Mouse (Mus musculus) heart, postnatal 10 days (tissue): ENCODE measurements at regions not wholly inside any gene's neighbourhood (a gene's known extent, or its start where the extent isn't known, plus 50 kb on each side); places are given as distances from the start of the nearest gene placed in this dataset.

Source experiments
- DNase-seq, 2 experiments: peaks; one replicate each; pipeline ENCODE4 v3.0.0; 2021
- intact Hi-C: fragments of 180-260 bp; cut with DNase I; formaldehyde crosslinking; loops from one replicate; pipeline ENCODE4 v1.15.1; 2025

DNA sequence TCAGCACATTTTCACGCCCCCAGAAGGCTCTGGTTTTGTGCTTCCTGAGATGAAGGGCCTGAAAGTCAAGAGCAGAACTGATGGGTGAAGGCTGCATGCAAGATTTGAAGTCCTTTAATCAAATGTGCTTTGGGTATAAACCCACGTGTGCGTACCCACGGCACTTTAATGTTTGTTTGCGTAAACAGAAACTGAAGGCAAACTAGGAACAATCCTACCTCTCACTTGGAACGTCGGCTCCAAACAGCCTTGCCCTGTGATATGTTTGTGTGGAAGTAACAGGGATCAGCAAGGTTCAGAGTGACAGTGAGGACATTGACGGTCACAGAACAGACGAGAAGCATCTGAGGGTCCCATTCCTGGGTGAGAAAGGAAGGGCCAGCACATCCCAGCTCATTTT, 333.3 kb downstream of the Cd83 start:
- intact Hi-C loops, result no loop called here
- no peak for DNase-seq

DNA sequence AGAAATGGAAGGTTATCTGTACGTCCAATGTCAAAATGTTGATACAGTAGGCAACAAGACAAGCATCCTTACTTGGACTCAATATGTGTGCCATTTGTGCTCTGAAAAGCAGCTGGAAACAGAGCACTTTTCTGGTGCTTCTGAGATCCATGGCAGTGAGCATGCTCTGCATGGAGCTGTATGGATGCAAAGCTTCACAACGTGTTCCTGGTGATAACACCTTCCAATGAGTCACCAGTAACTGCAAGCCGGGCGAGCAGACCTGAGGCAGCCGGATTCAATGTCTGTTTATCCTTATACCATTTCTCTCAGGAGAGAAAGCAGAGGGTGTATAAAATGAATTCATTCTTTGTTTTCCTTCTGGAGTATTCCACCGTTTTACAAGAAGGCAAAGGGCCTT, 334.3 kb downstream of the Cd83 start:
- no peak for DNase-seq
- intact Hi-C loops, result no loop called here

GRCm38 (mm10) chr13:44121241-44121671, 336.7 kb downstream of the Cd83 start:
- no peak for DNase-seq
- intact Hi-C loops, result no loop called here

- intact Hi-C loops, result no loop called here
- no peak for DNase-seq
Measured at GRCm38 (mm10) chr13:44121932-44122331, 337.4 kb downstream of the Cd83 start.

- intact Hi-C loops, result no loop called here
- no peak for DNase-seq
Measured at GRCm38 (mm10) chr13:44126198-44126597, 341.6 kb downstream of the Cd83 start.

- intact Hi-C loops, result no loop called here
- DNase-seq, result no peak
Measured at GRCm38 (mm10) chr13:44128506-44129274, 344.1 kb downstream of the Cd83 start.

DNA sequence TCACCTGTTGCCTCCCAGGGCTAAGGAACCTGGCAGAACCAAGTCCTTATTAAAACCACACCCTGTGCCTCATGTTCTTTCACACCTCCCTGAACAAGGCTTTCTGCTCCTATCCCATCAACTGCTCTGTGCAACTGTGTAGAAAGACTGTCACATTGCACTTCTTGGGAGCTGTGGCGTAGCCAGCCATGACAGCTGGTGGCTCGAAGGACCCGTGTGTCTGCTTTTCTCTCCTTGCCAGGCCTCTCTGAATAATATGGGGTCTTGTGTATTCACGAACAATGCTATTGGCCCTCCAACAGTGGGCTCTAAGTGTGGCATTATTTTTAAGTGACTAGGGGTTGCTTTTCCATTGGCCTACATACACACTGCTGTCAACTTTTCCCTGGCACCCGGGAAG, 347.3 kb downstream of the Cd83 start:
- DNase-seq, result no peak
- intact Hi-C loops, result no loop called here

GRCm38 (mm10) chr13:44132510-44132909, 347.9 kb downstream of the Cd83 start:
- intact Hi-C loops, result no loop called here
- DNase-seq, result no peak

- peak; percentile 54 to 55 for DNase-seq
- intact Hi-C loops, result no loop called here
Measured at GRCm38 (mm10) chr13:44133436-44133835, 348.9 kb downstream of the Cd83 start.

DNA sequence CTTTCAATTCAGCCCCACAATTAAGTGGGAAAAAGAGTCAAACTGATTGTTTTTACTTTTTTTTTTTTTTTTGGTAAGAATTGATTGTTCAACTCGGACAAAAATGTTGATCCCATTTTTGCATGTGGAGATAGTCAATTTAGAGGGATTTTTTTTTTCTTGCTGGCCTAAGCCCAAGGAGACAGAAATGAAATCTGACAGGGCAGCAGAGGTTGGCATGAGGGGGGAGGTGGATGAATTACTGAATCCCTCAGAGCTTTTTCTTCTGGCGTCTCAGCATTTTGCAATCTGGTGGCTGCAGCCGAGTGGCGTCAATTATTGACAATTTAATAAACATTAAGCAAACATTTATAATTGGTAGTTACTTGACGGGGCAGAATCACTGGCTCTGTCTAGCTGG, 356.6 kb downstream of the Cd83 start:
- DNase-seq, result no peak
- intact Hi-C loops, result no loop called here

- intact Hi-C loops, result no loop called here
- no peak for DNase-seq
Measured at GRCm38 (mm10) chr13:44145441-44145840, 360.9 kb downstream of the Cd83 start.

GRCm38 (mm10) chr13:44147841-44148240, 363.3 kb downstream of the Cd83 start:
- DNase-seq, result no peak
- intact Hi-C loops, result no loop called here

- no peak for DNase-seq
- intact Hi-C loops, result no loop called here
Measured at GRCm38 (mm10) chr13:44149499-44149898, 364.9 kb downstream of the Cd83 start.

- no peak for DNase-seq
- intact Hi-C loops, result loop anchor here (5.0 kb wide), 1 partner anchor 279 kb away; no protein-coding TSS in a partner anchor
Measured at GRCm38 (mm10) chr13:44151526-44151925, 367.0 kb downstream of the Cd83 start.

DNA sequence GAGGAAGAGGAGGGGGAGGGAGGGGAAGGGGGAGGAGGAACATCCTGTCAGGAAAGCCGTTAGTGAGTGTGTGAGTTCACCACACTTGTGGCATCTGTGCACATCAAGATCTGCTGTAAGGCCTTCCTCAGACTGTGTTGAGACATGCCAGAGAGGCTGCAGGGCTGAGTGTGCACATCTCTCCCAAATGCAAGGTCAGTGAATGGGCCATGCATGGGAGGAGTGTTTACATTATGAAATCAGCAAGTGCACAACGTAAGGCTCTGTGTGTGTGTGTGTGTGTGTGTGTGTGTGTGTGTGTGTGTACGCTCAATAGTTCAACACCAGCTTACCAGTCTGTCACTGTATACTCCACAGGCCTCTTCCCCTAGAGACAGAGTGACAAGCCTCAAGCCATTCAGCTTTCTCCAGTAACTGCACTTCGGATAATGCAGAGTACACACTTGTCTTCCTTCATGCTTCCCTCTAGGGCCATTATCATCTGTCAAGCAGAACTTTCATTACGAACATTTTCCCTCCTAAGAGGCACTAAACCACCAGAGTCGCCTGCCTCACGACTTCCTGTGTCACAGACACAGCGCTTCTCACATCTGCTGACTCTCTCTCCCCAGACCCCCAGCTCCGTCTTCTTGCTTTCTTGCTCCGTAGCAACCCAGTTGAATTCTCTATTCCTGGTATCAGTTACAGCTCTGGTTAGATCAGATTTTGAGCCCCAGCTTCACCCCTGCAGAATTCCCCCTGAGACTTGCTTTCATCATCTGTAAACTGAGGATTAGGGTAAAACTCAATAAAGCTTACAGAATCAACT, 368.4 kb downstream of the Cd83 start:
- intact Hi-C loops, result loop anchor here (5.0 kb wide), 1 partner anchor 281 kb away; no protein-coding TSS in a partner anchor

GRCm38 (mm10) chr13:44153784-44154183, 369.2 kb downstream of the Cd83 start:
- intact Hi-C loops, result loop anchor here (5.0 kb wide), 1 partner anchor 281 kb away; no protein-coding TSS in a partner anchor
- DNase-seq, result no peak

More for the DNA sequence above, 368.4 kb downstream of the Cd83 start:
- DNase-seq, result no peak

GRCm38 (mm10) chr13:44155956-44156355, 371.4 kb downstream of the Cd83 start:
- intact Hi-C loops, result no loop called here
- DNase-seq, result no peak

DNA sequence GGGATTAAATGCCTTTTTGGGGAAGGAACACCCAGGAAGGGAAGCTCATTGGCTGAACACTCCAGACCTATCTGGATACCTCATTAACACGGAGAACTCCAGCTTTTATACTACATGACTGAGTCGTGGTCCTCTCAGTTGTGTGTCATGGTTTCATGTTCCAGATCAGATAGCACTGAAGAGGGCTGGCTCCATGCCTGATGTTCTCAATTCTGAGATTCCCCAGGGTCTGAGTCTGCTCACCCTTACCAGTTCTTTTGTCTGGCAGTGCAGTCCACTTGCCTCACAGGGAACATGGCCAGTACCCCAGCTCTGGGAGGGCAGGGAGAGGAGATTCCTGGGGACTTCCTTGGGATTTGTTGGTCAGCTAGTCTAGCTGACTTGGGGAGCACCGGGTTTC, 372.0 kb downstream of the Cd83 start:
- intact Hi-C loops, result no loop called here

DNA sequence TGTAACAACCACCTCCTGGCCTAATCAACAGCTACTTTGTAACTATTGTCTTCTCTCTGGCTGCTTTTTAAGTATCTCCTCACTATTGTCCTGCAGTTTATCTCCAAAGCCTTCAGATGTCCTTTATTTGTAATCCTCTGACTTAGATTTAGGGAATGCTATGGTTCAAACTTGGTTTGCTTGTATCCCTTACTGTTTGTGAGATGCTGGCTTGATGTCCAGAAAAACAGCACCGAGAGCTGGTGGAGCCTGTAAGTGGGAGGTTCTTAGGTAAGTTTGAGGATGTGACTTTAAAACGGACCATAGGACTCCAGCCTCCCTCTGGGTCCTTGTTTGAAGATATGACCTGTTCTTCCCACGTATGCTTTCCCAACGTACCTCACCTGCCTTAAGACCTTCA, 372.7 kb downstream of the Cd83 start:
- DNase-seq, result no peak
- intact Hi-C loops, result no loop called here

More for the DNA sequence above, 372.0 kb downstream of the Cd83 start:
- no peak for DNase-seq

- intact Hi-C loops, result no loop called here
- DNase-seq, result no peak
Measured at GRCm38 (mm10) chr13:44158364-44158763, 373.8 kb downstream of the Cd83 start.

GRCm38 (mm10) chr13:44159346-44159745, 374.8 kb downstream of the Cd83 start:
- peak in 1 of 2 experiments; percentile 24 for DNase-seq
- intact Hi-C loops, result no loop called here

DNA sequence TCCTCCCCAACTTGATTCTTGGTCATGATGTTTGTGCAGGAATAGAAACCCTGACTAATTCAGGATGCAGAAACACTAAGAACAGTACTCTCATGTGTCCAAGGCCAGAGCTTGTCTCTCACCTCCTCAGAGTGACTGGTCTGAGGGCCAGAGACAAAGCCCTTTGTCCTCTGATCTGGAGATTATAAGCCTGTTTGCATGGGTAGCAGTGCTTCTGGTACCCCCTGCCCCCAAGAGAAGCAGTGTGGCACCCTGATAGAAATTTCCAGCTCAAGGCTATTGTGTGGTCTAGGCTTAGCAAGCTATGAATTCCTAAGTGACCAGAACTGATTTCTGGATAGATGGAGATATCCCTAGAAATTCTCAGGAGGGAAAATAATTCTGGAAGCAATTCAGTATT, 380.2 kb downstream of the Cd83 start:
- intact Hi-C loops, result no loop called here
- DNase-seq, result no peak
